Mouse (Mus musculus): ENCODE measurements around the gene Dscam.

GRCm38 (mm10) chr16:96682289-96682972 is 488.1 kb downstream of the Dscam start:
- TF ChIP-seq CTCF (IDR thresholded peaks at IDR 0.05; ENCODE audit: low read depth) (no peak), EP300 (IDR thresholded peaks at IDR 0.05; ENCODE audit: low read depth) (no peak)

All from heart, postnatal 0 days (tissue).